Mouse (Mus musculus): ENCODE data around the gene Itpripl2.

DNA sequence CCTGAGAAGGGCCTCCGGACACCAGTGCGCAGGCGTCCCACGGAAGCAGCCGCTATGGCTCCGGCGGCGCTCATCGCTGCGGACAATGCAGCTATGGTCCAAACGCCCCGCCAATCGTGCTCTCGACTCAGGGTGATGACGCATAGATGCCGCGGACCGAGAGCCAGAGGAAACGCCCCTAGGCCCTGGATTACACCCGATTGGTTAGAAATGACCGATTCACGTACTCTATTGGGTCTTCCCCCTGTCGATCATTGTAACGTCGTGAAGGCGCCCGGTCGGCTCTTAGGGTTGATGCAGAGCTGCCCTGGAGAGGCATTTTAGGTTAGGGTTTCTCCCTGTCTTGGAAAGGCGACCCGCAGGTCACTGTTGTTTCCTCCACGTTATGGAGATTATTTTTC, 41.4 kb upstream of the Itpripl2 start, which contains the start of gene Coq7:
- TF ChIP-seq CTCF (IDR thresholded peaks at IDR 0.05; ENCODE audit: low read depth, low read length) (no peak), GATA2 (IDR thresholded peaks at IDR 0.05; ENCODE audit: borderline replicate concordance, low read depth, low read length) (no peak)

All from G1E (cell line).